Mouse (Mus musculus): Measurements from ENCODE around the gene Col6a6. TPM values are rescaled to one million over a fixed set of nuclear protein-coding genes. Genes with fewer than 3 reads are reported as not detected.
"Not testable (repeated sequence)": the region's sequence is repeated elsewhere in the genome, so short reads cannot be mapped to it uniquely, and the experiment has no call there.

Col6a6 gene
- polyA plus RNA-seq (2015; fragmentation: Nextera tagmentation; extraction: Ambion mirVana), result 0.41 and 1.0 TPM in 2 replicates

GRCm38 (mm10) chr9:105827791-105828385 is at the start of gene Col6a6:
Col6a6 (minus strand) TSS chr9:105828160.
- Histone ChIP-seq H3K27ac (no peak within 1 kb of the TSS), H3K9me3 (no peaks in the 10 kb centered on the region), H3K36me3 (no peaks in the 10 kb centered on the region), H3K4me3 (peak within 1 kb of the TSS; percentile 26), H3K27me3 (peaks cover 11% of the 10 kb centered on the region), H3K4me1 (peaks cover 12% of the 10 kb centered on the region), H3K4me2 (peak within 1 kb of the TSS; percentile 57), H3K9ac (peak within 1 kb of the TSS; percentile 53)
- 0 out of 2 replicates have a peak, but pooled peaks have one; percentile 37 for ATAC-seq (ENCODE audit: insufficient number of reproducible peaks, insufficient read depth, low FRiP score, low TSS enrichment, low read depth)
- 13% methylated on average over 20 of the region's 20 CpGs for WGBS

- Histone ChIP-seq H3K4me3 (no peak overlapping the region), H3K27me3 (no peaks in the 10 kb centered on the region), H3K4me2 (no peak overlapping the region), H3K36me3 (no peaks in the 10 kb centered on the region), H3K27ac (no peak overlapping the region), H3K9ac (no peak overlapping the region), H3K9me3 (no peaks in the 10 kb centered on the region), H3K4me1 (no peaks in the 10 kb centered on the region)
- WGBS, result 86% methylated on average over 4 of the region's 4 CpGs
- no peak for ATAC-seq (ENCODE audit: insufficient number of reproducible peaks, insufficient read depth, low FRiP score, low TSS enrichment, low read depth)
These were observed 48.2 kb upstream of the Col6a6 start for GRCm38 (mm10) chr9:105876124-105876523.

GRCm38 (mm10) chr9:105871643-105872042 is 43.7 kb upstream of the Col6a6 start:
- no peaks in the 10 kb centered on the region for H3K9me3 ChIP-seq
- H3K27ac ChIP-seq, result no peak overlapping the region
- 71% methylated on average over 14 of the region's 14 CpGs for WGBS
- peaks cover 4% of the 10 kb centered on the region; the same call in 1 of the 2 replicates for H3K4me1 ChIP-seq
- no peaks in the 10 kb centered on the region for H3K36me3 ChIP-seq
- no peak for ATAC-seq (ENCODE audit: insufficient number of reproducible peaks, insufficient read depth, low FRiP score, low TSS enrichment, low read depth)
- no peak overlapping the region for H3K9ac ChIP-seq
- H3K4me3 ChIP-seq, result no peak overlapping the region
- H3K4me2 ChIP-seq, result no peak overlapping the region
- H3K27me3 ChIP-seq, result no peaks in the 10 kb centered on the region

GRCm38 (mm10) chr9:105857773-105858172 is 29.8 kb upstream of the Col6a6 start:
- H3K4me1 ChIP-seq, result no peaks in the 10 kb centered on the region
- 15% methylated on average over 6 of the region's 6 CpGs for WGBS
- H3K9ac ChIP-seq, result no peak overlapping the region
- no peaks in the 10 kb centered on the region for H3K36me3 ChIP-seq
- no peak overlapping the region for H3K27ac ChIP-seq
- no peak for ATAC-seq (ENCODE audit: insufficient number of reproducible peaks, insufficient read depth, low FRiP score, low TSS enrichment, low read depth)
- H3K27me3 ChIP-seq, result 0 out of 2 replicates have a peak, but pooled peaks cover 4% of the 10 kb centered on the region
- H3K4me2 ChIP-seq, result no peak overlapping the region
- H3K4me3 ChIP-seq, result no peak overlapping the region
- H3K9me3 ChIP-seq, result no peaks in the 10 kb centered on the region

GRCm38 (mm10) chr9:105852778-105853065 is 24.8 kb upstream of the Col6a6 start:
- no peaks in the 10 kb centered on the region for H3K36me3 ChIP-seq
- ATAC-seq (ENCODE audit: insufficient number of reproducible peaks, insufficient read depth, low FRiP score, low TSS enrichment, low read depth), result no peak
- 71% methylated on average over 1 of the region's 1 CpGs for WGBS
- H3K9me3 ChIP-seq, result no peaks in the 10 kb centered on the region
- no peak overlapping the region for H3K27ac ChIP-seq
- H3K27me3 ChIP-seq, result no peaks in the 10 kb centered on the region
- H3K4me3 ChIP-seq, result no peak overlapping the region
- H3K4me1 ChIP-seq, result no peaks in the 10 kb centered on the region
- no peak overlapping the region for H3K9ac ChIP-seq
- no peak overlapping the region for H3K4me2 ChIP-seq

- H3K9ac ChIP-seq, result no peak overlapping the region
- no peaks in the 10 kb centered on the region for H3K27me3 ChIP-seq
- no peak overlapping the region for H3K27ac ChIP-seq
- 80% methylated on average over 14 of the region's 14 CpGs for WGBS
- H3K9me3 ChIP-seq, result no peaks in the 10 kb centered on the region
- no peak for ATAC-seq (ENCODE audit: insufficient number of reproducible peaks, insufficient read depth, low FRiP score, low TSS enrichment, low read depth)
- H3K4me1 ChIP-seq, result no peaks in the 10 kb centered on the region
- H3K36me3 ChIP-seq, result no peaks in the 10 kb centered on the region
- H3K4me2 ChIP-seq, result no peak overlapping the region
- no peak overlapping the region for H3K4me3 ChIP-seq
These were observed 24.2 kb upstream of the Col6a6 start for GRCm38 (mm10) chr9:105852015-105852777.

GRCm38 (mm10) chr9:105851011-105851410 is 23.1 kb upstream of the Col6a6 start:
- no peaks in the 10 kb centered on the region for H3K36me3 ChIP-seq
- WGBS, result 69% methylated on average over 3 of the region's 3 CpGs
- no peaks in the 10 kb centered on the region for H3K9me3 ChIP-seq
- ATAC-seq (ENCODE audit: insufficient number of reproducible peaks, insufficient read depth, low FRiP score, low TSS enrichment, low read depth), result no peak
- no peaks in the 10 kb centered on the region for H3K27me3 ChIP-seq
- no peak overlapping the region for H3K9ac ChIP-seq
- H3K4me3 ChIP-seq, result no peak overlapping the region
- H3K4me2 ChIP-seq, result no peak overlapping the region
- H3K27ac ChIP-seq, result no peak overlapping the region
- H3K4me1 ChIP-seq, result no peaks in the 10 kb centered on the region

GRCm38 (mm10) chr9:105848396-105848795 is 20.4 kb upstream of the Col6a6 start:
- no peaks in the 10 kb centered on the region for H3K36me3 ChIP-seq
- no peak for ATAC-seq (ENCODE audit: insufficient number of reproducible peaks, insufficient read depth, low FRiP score, low TSS enrichment, low read depth)
- 78% methylated on average over 4 of the region's 4 CpGs for WGBS
- H3K4me3 ChIP-seq, result no peak overlapping the region
- no peak overlapping the region for H3K27ac ChIP-seq
- no peaks in the 10 kb centered on the region for H3K27me3 ChIP-seq
- no peaks in the 10 kb centered on the region for H3K4me1 ChIP-seq
- H3K9me3 ChIP-seq, result no peaks in the 10 kb centered on the region
- H3K9ac ChIP-seq, result no peak overlapping the region
- H3K4me2 ChIP-seq, result no peak overlapping the region

GRCm38 (mm10) chr9:105847261-105847660 is 19.3 kb upstream of the Col6a6 start:
- H3K9ac ChIP-seq, result no peak overlapping the region
- H3K27me3 ChIP-seq, result no peaks in the 10 kb centered on the region
- WGBS, result 94% methylated on average over 5 of the region's 5 CpGs
- H3K4me2 ChIP-seq, result no peak overlapping the region
- H3K36me3 ChIP-seq, result no peaks in the 10 kb centered on the region
- H3K4me3 ChIP-seq, result no peak overlapping the region
- no peak for ATAC-seq (ENCODE audit: insufficient number of reproducible peaks, insufficient read depth, low FRiP score, low TSS enrichment, low read depth)
- H3K9me3 ChIP-seq, result no peaks in the 10 kb centered on the region
- no peak overlapping the region for H3K27ac ChIP-seq
- no peaks in the 10 kb centered on the region for H3K4me1 ChIP-seq

GRCm38 (mm10) chr9:105841386-105841785 is 13.4 kb upstream of the Col6a6 start:
- not testable (repeated sequence) for H3K27ac ChIP-seq; H3K4me2 ChIP-seq; H3K9ac ChIP-seq; H3K4me1 ChIP-seq; H3K27me3 ChIP-seq; H3K4me3 ChIP-seq; ATAC-seq (ENCODE audit: insufficient number of reproducible peaks, insufficient read depth, low FRiP score, low TSS enrichment, low read depth); H3K36me3 ChIP-seq; H3K9me3 ChIP-seq
- 51% methylated on average over 5 of the region's 5 CpGs for WGBS

- Histone ChIP-seq H3K4me1 (0 out of 2 replicates have a peak, but pooled peaks cover 5% of the 10 kb centered on the region), H3K4me3 (no peak overlapping the region), H3K27me3 (no peaks in the 10 kb centered on the region), H3K27ac (no peak overlapping the region), H3K9me3 (no peaks in the 10 kb centered on the region), H3K9ac (no peak overlapping the region), H3K36me3 (no peaks in the 10 kb centered on the region), H3K4me2 (no peak overlapping the region)
- WGBS, result 89% methylated on average over 5 of the region's 5 CpGs
- ATAC-seq (ENCODE audit: insufficient number of reproducible peaks, insufficient read depth, low FRiP score, low TSS enrichment, low read depth), result no peak
These were observed 11.2 kb upstream of the Col6a6 start for GRCm38 (mm10) chr9:105839147-105839515.
